Mouse (Mus musculus) neutrophil, adult 5-6 weeks (primary cell): ENCODE measurements around the gene Surf4. TPM values are rescaled to one million over a fixed set of nuclear protein-coding genes. Genes with fewer than 3 reads are reported as not detected.
A peak's percentile ranks its signal among the peaks of the same experiment; 100 is the strongest.
"Not testable (repeated sequence)": the region's sequence is repeated elsewhere in the genome, so short reads cannot be mapped to it uniquely, and the experiment has no call there.

Experiments used
- ATAC-seq: fragments of 151-379, 151-347 bp; 2 replicates; pipeline ENCODE4 v1.8.0; 2017; ENCODE audit warnings: mild to moderate bottlenecking, moderate TSS enrichment; ENCODE audit not compliant: insufficient number of reproducible peaks, poor library complexity, low FRiP score, severe bottlenecking; ENCODE audit errors: extremely low read depth
- total RNA-seq: library from RNA; stranded (forward); fragments of 200-1000 nt; gene quantifications from 2 replicates; pipeline ENCODE4 v1.2.3, GENCODE M21; 2017

The Surf4 gene
- total RNA-seq, 1 experiment from 2014 or later: 49.6 TPM

DNA sequence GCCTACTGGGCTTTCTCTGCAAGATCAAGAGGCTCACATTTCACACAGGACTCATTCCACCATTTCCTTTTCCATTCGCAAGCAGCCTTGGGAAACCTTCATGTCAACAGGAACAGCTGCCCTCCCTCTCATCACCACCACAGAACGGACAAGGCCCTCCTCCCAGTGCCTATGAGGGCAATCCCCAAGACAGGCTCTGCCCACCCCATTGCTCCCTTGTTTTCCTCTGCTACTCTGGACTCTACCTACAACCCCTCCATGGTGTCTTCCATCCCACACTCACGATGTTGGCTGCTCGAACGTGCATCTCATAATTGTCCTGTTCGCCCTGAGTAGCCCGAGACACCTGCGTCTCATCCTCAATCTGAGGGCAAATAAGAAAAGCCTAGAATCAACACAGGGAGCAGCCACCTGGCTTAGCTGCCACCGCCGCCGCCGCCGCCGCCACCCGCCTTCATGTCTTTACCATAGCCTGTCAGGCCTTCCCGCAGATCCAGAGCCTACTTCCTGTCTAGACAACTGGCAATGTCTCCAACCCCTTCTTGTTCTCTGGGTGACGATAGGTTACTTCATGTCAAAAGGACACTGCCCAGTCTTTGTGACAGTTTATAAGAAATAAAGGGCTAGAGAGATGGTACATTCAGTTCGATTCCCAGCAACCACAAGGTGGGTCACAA, 24.9 kb downstream of the Surf4 start:
- ATAC-seq: no peak

GRCm38 (mm10) chr2:26907109-26907508, 26.6 kb downstream of the Surf4 start:
- no peak for ATAC-seq

DNA sequence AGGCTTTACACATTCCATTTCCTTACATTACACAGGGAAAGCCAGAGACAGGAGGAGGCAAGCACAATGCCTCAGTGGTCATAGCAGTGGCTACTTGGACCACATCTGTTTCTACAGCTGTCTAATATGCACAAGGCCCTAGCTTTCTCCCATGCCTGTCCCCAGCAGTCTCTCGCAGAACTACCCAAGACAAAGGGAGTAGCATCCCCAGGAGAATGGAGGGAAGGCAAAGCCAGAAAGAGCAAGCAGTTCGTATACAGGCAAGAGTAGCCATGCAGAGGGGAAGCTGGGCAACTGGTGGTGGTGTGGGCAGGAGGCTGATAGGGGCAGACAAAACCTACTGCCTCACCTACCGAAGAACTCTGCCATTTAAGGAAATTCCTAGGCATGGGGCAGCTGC, 27.3 kb downstream of the Surf4 start:
- ATAC-seq: no peak

- ATAC-seq: no peak
These were observed 27.8 kb downstream of the Surf4 start for GRCm38 (mm10) chr2:26905936-26906335.

- ATAC-seq: no peak
These were observed 30.4 kb downstream of the Surf4 start for GRCm38 (mm10) chr2:26903311-26903710.

DNA sequence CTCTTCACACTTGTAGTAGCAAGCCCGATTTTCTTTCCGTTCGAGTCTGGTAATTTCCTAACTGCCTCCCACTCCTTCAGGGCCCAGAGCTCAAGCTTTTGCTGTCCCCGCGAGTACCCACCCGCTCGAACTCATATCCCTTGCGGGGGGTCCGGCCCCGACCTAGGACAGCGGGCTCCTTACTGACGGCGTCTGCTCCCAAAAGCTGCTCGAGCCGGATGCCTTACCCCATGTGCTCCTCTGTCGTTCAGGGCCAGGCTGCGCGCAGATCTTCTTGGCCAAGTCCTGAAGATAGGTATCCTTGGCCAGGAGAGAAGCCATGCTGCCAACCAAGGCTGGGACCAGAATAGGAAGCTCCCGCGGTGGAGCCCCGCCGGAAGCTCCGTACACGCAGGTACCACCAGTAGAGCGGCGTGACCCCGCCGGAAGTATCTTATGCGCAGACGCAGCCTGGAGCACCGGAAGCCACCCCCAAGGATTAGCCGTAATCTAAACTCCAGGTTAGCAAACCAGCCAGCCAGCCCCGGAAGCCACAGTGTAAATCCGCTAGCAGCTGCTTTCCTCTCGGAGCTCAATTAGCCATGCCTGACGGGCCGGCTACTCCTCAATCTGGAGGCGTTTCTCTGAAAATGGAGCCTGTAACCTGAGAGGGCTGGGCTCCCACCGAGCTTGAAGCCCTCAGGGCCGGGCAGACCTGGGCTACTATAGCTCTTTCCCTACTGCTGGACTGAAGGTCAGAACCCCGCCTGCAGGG, 31.1 kb downstream of the Surf4 start, which contains the start of gene Surf6:
TSS of gene Surf6 (minus strand) at position 413 of the 754 bp plus-strand sequence.
- peak; percentile 89 for ATAC-seq

DNA sequence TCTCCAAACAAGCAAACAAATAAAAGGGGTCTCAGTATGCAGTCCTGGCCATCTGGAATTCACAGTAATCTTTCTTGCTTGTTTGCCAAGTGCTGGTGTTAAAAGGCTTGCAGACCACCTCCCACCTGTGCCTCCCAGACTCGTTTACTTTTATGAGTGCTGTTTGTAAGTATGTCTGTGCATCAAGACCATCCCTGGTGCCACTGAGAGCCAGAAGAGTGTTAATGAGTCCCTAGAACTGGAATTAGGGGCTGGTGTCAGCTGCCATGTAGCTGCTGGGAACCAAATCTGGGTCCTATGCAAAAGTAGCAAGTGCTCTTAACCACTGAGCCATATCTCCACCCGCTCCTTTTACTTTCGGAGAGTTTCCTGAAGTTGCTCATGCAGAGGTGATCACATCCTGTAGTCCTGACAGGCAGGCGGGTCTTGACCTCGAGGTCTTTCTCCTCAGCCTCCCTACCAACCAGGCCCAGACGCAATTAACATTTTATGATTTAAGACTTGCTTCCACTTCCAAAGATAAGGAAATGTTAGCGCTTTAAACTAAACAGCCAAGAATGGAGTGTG, 31.8 kb downstream of the Surf4 start:
- no peak for ATAC-seq

DNA sequence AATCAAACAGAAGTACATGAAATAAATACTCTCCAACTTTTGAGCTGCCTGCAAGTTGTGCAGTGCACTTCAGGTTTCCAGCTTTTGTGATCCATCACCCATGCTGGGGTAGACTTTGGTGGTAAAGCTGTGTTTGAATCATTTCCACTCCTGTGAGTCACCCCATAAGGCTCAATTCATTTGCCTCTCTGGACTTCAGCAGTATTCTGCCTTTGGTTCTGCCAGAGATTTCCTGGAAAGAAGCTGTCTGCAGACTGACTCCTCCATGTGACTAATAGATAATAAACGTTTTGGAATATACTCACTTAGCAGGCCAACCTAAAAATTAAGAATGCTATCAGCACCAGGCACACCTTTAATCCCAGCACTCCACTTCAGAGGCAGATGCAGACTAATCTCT, 33.0 kb downstream of the Surf4 start:
- no peak for ATAC-seq

DNA sequence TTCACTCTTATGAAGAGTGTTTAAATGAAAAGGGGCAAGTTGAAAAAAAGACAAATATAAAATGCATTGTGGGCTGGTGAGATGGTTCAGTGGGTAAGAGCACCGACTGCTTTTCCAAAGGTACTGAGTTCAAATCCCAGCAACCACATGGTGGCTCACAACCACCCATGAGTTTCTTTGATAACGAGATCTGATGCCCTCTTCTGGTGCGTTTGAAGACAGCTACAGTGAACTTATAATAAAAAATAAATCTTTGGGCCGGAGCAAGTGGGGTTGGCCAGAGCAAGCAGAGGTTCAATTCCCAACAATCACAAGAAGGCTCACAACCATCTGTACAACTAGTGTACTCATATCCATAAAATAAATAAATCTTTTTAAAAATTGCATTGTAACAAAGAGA, 37.8 kb downstream of the Surf4 start:
- no peak for ATAC-seq

DNA sequence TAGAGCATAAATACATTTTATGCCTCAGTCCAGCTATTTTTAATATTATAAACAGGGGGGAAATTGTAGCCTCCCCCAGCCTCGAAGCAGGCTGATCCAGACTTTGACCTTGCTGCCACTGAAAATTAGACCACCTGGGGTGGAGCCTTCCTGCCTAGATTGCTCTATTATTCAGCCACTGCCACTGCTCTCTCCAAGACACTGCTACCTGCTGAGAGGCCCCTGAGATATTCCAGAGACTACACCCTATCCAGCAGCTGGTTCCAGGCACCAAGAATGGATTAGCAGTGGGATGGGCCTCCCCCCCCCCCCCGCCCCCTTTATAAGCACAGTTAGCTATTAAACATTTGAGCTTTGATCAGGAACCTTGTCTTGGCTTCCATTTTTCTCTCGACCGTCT, 47.6 kb downstream of the Surf4 start:
- not testable (repeated sequence) for ATAC-seq

DNA sequence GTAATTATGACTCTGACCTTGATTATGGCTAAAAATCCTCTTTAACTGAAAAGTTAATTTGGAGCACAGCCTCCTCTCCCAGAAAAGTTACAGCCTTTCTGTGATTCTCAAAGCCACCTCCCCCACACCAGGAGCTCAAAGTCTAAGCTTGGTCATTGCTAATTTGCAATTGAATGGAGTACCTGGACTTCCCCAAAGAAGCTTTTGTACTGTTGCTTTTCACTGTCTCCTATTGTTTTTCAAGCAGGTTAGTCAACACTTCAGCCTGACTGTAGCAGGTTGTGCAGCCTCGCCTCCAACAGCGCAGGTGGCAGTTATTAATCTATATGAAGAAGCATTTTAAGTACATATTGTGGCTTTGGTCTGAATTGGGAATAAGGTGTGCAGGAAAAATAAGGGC, 48.2 kb downstream of the Surf4 start:
- ATAC-seq: not testable (repeated sequence)

DNA sequence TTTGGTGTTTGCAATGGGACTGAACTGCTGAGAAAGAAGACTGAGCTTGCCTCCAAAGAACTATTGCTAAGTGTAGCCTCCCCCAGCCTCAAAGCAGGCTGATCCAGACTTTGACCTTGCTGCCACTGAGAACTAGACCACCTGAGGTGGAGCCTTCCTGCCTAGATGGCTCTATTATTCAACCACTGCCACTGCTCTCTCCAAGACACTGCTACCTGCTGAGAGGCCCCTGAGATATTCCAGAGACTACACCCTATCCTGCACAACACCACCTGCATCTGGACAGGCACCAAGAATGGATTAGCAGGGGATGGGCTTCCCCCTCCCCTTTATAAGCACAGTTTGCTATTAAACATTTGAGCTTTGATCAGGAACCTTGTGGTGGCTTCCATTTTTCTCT, 55.2 kb downstream of the Surf4 start:
- ATAC-seq: no peak

DNA sequence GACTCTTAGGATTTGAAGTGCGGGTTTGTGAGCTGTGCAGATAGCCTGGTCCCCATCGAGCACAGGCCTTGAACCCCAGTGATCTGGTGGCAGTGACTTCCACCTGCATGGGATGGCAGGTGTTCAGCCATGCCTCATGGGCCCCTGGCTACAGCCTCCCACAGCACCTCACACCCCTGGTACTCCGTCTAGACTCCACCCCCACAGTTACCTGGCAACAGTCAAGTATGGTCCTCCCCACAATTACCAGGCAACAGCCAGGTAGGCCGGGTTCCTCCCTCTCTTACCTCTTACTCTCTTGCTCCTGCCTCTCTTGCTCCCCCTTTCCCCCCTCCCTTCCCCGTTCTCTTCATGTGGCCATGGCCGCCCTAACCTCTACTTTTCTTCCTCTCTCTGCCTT, 63.1 kb downstream of the Surf4 start:
- no peak; the same call in 1 of the 2 replicates for ATAC-seq

Other genes with a start within 250 kb of the Surf4 start
- not detected in 2 replicates for gene Abo, start 68.9 kb downstream of the Surf4 start, total RNA-seq
- gene Surf6, start 31.0 kb downstream of the Surf4 start, total RNA-seq: 46.4 and 52.5 TPM in 2 replicates
- gene Med22, start 23.3 kb downstream of the Surf4 start, total RNA-seq: 10.6 and 13.3 TPM in 2 replicates
- gene Rpl7a, start 23.2 kb downstream of the Surf4 start, total RNA-seq: 711 and 793 TPM in 2 replicates
- gene Surf2, start 17.6 kb downstream of the Surf4 start, total RNA-seq: 40.9 and 44.7 TPM in 2 replicates
- 74.5 and 91.8 TPM in 2 replicates for gene Surf1, start 17.4 kb downstream of the Surf4 start, total RNA-seq
- not detected in 2 replicates for gene Stkld1, start 119 bp upstream of the Surf4 start, total RNA-seq
- 76.4 and 98.3 TPM in 2 replicates for gene Rexo4, start 30.5 kb upstream of the Surf4 start, total RNA-seq
- not detected in 2 replicates for gene Adamts13, start 39.5 kb upstream of the Surf4 start, total RNA-seq
- 16.9 and 22.8 TPM in 2 replicates for gene Cacfd1, start 76.0 kb upstream of the Surf4 start, total RNA-seq
- gene Slc2a6, start 94.1 kb upstream of the Surf4 start, total RNA-seq: 82.6 and 87.3 TPM in 2 replicates
- not detected in 2 replicates for gene Mymk, start 138.3 kb upstream of the Surf4 start, total RNA-seq
- not detected in 2 replicates for gene Adamtsl2, start 145.5 kb upstream of the Surf4 start, total RNA-seq
- gene Fam163b, start 208.6 kb upstream of the Surf4 start, total RNA-seq: not detected in 2 replicates
- gene Dbh, start 231.3 kb upstream of the Surf4 start, total RNA-seq: not detected in 2 replicates